Comparison of ENCODE assay signal across 14 mouse cellular contexts in genomic region chr4:143719155-143719554, GRCm38 (mm10).
DNase-seq lines count a peak whose midpoint lies in the region.
"Had no signal": no experiment of that assay in that cellular context is flagged by ENCODE, and none has a peak within 500 bp of the region (broad histone marks: within the 10 kb centered on the region; RNA-seq: fewer than 3 reads in every experiment).

Gene Gm13078 (plus strand): TSS chr4:143719455.

- DNase-seq in R1 (ENCODE audit: low read depth, low spot score): peak; percentile 8
- DNase-seq in kidney, adult 11 months: no peak
- DNase-seq: adrenal gland, adult 2 months; adrenal gland, adult 8-10 months; adrenal gland, postnatal 10 days; adrenal gland, postnatal 14 days; adrenal gland, postnatal 25 days; adrenal gland, postnatal 36 days; B cell, adult 2 months; cerebellum, adult 11 months; cerebellum, adult 11-12 months; cerebellum, adult 18-20 months; cerebellum, adult 2 months; cerebellum, adult 8-10 months had no signal
